Mouse (Mus musculus): Measurements from ENCODE around the gene Tmem33.

Gene Tmem33

DNA sequence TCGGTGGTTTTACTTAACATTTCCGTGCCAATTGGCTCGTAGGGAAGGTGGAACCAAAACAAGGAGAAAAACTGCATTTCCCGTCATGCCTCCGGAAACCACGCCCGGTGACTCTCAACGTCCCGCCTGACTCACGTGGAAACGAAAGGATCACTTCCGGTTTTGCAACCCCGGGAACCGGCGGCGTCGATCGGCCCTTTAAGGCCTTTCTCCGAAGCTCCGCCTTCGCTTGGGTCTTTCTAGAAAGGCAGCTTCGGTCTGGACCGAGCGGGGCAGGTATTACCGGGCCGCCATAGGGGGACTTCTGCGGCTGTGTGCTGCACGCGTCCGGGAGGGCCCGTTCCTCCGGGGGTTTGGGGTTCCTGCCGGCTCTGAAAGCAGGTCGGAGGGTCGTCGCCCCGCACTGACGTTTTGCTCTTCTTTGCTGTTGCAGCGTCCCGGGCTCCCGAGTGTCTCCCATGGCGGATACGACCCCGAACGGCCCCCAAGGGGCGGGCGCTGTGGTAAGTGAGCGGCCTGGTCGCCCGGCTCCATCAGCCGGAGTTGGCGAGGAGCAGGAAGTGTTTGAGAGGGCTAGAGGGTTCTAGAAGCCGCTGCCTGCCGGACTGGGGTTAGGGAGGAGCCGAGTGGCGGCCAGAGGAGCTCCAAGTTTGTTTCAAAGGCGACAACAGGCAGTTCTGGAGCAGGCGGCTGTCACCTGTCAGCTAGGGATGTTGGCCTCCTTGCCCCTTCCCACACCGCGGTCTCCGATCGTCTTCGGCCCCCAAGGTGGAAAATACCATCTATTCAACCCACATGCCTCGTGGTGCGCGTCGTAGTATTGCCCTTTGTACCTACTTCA is at the start of gene Tmem33:
TSS of gene Tmem33 (plus strand) at position 35 of the 841 bp plus-strand sequence.
- DNase-seq (ENCODE audit: low spot score) = peak; percentile 94

DNA sequence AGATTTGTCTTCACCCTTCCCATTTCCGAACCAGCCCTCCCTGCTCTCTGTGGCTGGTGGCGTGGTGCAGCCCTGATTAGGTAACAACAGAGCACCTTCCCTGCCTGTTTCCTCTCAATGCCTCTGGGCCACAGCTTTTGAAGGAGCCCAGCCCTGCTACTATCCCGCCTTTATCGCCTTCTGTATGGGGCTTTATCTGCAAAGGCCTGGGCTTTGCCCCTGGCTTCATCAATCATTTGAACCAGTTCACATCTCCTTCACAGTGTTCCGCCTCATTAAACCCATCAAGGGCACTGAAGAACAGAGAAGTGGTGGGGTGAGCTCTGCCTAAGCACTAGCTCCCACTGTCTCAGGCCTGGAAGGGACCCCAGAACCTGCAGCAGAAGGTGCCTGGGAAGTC is 47.2 kb upstream of the Tmem33 start:
- DNase-seq (ENCODE audit: low spot score) = no peak

DNA sequence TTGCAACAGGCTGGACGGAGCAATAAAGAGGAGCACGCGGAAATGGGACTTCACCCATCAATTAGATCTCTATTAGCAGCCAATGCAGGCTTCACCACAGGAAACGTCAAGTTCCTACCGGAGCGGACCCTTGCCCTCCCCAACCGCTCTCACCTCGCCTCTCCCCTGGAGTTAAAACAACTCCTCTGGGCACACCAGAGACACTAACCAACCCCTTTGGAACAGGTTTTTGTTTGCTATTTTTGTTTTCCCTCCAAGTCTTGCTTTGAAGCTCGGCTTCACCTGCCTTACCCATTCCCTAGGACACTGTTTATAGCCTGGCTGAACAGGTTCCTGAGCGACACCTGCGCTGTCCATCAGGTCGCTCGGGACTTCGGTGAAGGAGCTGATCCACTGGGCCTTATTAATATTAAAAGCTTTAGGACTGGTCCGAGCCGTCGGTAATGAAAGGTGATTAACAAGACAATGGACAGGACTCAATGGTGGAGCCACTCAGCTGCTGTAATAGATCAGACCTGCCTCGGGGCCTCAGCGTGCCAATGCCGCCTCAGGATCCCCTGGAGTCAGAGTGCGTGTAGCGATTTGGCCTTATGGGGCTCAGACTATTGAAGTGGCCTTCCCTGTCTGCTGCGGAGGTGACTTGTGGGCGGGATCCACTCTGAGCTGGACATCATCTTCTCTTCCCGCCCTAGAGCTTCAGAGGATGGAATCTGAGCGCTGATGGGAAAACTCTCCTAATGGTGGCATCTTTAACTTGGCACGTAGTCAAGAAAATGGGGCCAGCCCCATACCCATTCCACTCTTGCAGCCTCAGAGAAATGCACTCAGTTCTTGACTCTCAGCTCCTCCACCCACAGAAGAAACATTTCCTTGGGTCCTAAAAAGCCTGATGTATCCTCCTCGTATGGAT is 45.0 kb upstream of the Tmem33 start:
- DNase-seq (ENCODE audit: low spot score) = no peak

DNA sequence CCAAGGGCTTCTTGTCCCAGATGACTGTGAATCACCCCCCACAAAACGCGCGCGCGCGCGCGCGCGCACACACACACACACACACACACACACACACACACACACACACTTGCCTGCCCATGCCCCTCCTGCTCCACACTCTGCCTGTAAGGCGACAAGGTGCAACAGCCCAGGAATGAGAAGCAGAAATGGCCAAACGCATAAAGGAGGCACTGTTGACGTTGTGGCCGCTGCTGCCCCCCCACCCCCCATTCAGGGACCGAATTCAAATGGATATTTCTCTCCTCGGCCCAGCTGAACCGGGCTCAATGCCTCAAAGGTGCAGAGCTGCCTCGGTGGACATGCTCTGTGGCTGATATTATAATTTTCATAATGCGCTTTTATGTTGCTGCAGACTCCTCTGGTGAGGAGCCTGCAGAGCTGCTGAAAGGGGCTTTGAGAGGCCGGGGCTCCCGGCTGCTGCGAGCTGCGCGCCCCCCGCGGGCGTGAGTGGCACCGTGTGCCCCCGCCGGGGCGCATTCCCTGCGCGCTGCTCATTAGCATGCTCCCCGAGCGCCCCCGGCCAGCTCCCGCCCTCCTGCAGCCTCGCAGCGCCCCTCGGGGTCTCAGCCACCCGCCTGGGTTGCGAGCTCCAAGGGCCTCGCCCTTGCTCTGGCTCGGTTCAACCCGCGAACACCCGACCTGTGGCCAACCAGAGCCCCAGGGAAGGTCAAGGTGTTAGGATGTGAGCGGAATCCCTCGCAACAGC is 44.2 kb upstream of the Tmem33 start:
- DNase-seq (ENCODE audit: low spot score) = no peak

DNA sequence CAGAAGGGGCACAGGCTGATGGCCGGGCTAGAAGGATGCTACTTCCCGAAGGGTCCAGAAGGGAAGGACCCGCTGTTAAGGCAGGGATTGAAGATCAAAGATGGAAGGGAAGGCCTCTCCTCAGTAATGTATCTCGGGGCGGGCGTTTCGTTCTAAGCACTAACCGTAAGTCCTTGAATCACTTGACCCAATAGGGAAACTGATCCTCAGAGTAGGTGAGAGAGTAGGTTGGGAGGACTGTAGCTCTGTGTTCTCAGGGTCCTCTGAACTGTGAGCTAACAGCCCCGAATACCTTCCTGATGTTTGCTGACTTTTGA is 43.6 kb upstream of the Tmem33 start:
- no peak for DNase-seq (ENCODE audit: low spot score)

DNA sequence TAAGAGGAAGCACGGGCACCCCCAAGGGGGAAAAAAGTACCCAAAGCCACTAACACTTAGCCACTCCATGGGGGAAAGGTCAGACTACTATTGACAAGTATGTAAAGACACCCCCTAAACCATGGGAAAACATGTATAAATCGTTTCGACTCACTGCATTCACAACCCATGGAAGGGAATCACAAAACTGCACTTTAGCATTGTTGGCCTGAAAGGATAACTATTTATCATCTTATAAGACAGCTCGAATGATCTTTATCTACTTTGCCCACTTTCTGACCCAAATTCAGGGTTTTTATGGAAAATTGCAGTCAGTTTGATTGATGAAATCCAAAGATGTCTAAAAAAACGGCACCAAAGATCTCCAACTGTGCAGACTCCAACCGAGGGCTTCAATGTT is 38.5 kb upstream of the Tmem33 start:
- DNase-seq (ENCODE audit: low spot score) = no peak

DNA sequence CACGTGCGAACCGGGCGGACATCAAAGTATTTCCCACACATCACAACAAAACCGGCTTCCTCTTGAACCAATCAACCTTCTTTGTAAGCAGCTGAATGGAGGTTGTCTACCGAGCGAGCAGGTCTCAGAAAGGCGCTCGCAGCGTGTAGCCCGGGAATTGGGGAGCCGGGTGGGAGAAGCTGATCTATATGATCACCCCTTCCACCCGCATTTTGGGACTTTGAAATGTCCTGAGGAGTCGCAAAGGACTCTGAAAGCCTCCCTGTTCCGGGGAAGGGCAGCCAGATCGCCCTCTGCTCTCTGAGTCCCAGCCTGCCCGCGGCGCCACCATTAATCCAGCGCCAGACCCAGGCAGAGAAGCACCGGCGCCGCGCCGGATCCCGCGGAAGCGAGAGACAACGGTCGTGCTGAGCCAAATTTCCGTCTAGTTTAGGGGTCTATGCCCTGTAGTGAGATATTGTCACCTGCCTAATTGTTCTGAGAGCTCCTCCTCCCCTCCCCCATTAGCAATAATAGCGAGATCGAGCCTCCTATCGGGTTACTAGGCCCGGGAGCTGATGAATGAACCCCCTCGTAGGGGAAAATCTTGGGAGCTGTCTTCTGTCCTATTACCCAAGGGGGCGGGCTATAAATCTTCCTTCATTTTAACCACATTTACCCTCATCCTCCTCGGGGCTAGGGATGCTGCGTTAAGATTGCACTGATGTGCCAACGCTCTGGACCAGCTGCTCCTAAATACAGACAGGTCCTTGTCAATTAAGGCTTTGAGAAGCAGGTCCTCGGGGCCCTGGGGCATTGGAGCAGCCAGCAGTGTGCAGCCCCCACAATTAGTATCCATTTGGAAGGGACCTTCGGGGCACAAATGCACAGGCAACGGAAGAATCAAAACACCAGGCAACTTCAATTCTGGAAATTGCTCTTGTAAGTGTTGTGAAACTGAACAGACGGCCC is 37.6 kb upstream of the Tmem33 start:
- DNase-seq (ENCODE audit: low spot score) = no peak

DNA sequence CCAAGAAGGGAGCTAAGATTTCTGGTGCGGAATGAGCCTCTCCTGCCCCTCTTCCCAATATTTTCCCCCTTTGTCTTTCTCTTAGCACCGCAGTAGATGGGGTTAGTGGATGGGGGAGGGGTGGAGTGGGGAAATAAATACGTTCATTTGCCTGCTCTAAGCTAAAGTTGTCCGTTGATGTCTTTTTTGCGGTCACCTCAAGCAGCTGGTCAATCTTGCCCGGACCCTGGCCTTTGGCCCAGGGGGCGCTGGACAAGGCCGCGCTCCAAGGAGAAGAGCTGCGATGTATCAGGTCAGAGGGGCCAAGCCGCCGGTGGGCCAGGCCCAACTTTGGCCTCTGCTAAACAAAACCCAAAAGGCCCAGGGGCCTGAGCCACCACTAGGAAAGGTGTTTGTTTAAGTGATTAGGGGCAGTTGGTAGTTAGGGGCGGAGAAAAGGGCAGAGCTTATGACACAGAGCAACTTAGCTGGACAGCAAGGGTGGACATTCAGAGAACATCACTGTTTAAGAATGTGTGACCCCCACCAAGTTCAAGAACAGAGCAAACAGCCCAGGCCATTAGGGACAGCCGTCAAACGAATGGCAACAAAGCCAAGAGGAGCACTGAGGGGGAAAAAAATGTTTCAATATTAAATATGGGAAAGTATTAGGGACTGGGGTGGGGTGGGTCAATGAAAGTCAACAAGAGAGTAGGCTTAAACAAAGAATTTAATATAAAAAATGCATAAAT is 36.8 kb upstream of the Tmem33 start:
- DNase-seq (ENCODE audit: low spot score) = no peak

DNA sequence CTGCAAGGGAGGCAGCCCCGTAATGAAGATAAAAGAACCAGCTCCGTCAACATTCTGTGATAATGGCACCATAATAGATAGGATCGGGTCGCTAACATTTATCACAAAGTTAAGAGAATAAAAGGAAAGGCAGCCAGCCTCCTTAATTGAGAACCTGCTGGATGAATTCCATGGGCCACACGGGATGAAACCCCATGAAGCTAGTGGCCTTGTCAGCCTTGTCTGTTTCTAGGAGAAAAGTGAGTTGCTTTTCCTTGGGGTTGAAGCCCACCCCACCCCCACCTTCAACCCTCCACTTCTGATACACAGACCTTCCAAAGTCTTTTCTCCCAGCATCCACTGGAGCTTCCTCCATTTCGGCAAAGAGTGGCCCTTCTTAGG is 36.3 kb upstream of the Tmem33 start:
- no peak for DNase-seq (ENCODE audit: low spot score)

DNA sequence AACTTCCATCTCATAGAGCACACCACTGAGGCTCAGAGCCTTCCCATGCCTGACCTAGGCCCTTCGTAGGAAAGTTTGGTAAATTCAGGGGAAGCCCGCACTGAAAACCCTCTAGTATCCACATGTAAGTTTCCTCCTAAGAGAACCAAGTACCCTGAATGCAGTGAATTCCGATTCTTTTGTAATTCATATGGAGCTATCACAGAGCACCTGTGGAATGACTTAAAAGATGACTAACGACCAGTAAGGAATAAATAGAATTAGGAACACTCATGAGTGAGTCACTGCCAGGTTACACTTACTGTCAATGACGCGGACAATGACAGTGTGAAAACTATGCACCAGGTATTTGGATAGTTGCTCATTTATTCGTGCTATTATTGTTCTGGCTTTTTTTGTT is 34.6 kb upstream of the Tmem33 start:
- no peak for DNase-seq (ENCODE audit: low spot score)

DNA sequence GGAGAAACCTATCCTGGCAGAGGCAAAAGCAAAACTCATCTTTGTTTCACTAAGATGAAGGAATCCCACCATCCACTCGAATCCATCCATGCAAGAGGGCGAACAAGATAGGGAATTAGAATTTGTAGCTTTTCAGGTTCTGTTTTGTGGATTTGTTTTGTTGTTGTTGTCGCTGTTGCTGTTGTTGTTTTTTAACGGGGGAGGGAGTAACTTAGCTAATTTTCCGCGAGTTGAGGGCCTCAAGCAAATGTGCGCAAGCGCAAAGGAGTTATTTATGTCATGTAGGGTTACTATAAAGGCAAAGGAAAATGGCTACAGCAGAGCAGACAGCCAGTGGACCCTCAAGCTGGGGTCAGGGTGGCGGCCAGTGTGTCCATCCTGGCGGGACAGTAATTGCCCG is 33.1 kb upstream of the Tmem33 start:
- DNase-seq (ENCODE audit: low spot score) = no peak

DNA sequence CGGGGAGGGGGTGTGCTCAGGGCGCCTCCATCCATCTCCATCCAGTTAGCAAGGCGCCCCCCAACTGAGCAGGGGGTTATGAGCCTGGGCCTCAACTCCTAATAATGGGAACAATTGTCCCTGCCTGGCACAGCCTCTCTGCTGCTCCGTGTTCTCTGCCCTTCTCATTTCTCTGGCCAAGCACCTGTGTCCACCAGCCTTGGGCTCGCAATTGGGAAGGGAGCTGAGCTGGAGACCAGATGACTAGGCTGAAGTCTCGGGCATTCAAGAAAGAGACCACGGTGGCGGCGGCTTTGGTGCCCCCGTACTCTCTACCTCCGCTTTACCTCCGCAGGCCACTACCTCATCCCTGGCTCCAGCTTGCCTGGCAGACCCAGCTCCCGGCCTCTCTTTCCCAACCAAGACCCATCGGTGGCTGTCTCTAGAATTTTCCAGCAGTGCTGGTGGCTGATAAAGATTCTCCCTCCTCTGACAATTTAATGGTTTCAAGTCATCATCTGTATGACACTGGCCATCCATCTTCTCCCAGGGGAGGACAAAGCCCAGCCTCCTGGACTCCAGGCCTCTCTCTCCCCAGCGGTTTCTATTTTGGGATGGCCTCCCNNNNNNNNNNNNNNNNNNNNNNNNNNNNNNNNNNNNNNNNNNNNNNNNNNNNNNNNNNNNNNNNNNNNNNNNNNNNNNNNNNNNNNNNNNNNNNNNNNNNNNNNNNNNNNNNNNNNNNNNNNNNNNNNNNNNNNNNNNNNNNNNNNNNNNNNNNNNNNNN is 32.5 kb upstream of the Tmem33 start:
- no peak for DNase-seq (ENCODE audit: low spot score)

DNA sequence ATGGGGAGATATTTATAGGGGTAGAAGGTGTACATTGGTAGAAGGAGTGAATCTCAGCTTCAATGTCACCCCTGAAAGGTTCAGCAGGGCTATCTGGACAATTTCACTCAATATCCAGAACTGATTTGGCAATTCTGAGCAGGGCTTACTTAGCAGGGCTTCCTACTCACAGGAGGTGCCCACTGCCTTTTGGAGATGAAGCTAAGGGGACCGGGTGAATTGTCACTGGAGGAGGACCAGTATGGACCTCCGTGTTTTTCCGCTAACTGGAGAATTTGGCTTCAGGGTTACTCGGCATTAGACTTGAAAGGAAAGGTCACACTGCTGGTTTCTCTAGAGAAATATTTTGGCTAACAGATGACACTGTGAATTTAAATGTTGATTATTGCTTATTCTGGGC is 25.7 kb upstream of the Tmem33 start:
- no peak for DNase-seq (ENCODE audit: low spot score)

DNA sequence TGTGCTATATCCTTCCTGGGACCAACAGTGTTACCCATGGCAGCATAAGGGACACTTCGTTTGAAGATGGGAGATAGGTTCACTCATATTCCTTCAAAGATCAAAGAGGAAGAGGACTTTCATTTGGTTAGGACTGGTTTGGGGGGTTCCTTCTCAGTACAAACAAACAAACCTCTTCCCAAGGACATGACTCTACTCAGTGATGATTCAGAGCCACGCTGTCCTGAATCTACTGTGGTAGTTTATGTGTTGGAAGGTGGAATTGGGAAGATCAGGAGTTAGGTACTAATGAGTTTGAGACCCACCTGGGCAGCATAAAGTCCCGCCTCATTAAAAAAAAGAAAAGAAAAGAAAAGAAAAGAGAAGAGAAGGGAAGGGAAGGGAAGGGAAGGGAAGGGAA is 24.9 kb upstream of the Tmem33 start:
- no peak for DNase-seq (ENCODE audit: low spot score)

DNA sequence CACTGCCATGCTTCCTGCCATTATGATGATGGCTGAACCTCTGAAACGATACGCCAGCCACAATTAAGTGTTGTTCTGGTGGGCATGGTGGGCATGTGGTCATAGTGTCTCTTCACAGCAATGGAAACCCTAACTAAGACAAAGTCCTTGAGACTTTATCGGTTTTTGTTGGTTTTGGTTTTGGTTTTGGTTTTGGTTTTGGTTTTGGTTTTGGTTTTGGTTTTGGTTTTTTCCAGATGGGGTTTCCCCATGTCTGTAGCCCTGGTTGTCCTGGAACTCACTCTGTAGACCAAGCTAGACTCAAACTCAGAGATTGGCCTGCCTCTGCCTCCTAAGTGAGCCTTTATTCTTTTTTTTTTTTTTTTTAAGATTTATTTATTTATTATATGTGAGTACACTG is 23.8 kb upstream of the Tmem33 start:
- DNase-seq (ENCODE audit: low spot score) = no peak

DNA sequence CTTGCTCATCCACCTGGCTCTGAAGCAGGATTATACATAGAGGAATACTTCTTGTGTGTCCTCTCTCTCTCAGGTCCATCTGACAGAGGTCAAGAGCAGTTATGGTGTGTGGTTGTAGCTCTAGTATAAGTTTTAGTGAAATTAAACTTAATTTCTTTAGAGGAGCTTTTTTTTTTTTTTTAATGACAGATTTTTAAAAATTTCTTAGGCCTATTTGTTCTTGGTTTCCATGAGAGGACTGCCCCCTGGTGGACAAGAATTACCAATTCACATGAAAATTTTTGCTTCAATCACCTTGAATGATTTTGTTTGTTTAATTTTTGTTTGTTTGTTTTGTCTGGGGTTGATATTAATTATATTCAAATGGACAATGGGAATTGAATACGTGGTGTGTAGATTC is 22.1 kb upstream of the Tmem33 start:
- DNase-seq (ENCODE audit: low spot score) = no peak

DNA sequence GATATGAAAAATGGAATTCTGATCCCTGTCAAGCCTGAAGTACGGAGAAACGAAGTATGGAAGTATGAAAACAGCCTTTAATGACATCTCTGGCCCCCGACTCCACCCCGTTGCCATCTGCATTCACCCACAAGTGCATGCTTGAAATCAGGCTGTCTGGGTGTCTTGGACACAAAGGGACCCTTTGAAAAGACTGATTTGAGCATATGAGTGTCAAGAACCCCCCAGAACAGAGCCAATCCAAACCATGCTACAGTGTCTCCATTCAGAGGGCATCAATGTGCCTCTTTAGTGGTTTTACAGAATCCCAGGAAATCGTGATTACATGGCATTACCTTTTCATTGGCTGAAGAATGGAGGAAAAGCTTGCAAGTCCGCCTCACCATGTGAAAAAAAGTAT is 18.7 kb upstream of the Tmem33 start:
- DNase-seq (ENCODE audit: low spot score) = no peak

DNA sequence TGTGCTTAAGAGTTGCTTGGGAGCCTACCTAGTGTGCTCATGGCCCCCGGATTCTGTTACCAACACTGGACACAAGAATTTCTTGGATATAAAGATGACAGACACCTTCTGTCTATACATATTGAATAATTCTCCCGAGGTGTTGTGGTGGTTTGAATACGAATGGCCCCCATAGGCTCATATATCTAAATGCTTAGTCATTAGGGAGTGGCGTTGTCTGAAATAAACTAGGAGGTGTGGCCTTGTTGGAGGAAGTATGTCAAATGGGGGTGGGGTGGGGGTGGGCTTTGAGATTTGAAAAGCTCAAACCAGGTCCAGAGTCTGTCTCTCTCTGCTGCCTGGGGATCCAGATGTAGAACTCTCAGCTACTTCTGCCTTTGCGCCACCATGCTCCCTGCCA is 17.1 kb upstream of the Tmem33 start:
- no peak for DNase-seq (ENCODE audit: low spot score)

DNA sequence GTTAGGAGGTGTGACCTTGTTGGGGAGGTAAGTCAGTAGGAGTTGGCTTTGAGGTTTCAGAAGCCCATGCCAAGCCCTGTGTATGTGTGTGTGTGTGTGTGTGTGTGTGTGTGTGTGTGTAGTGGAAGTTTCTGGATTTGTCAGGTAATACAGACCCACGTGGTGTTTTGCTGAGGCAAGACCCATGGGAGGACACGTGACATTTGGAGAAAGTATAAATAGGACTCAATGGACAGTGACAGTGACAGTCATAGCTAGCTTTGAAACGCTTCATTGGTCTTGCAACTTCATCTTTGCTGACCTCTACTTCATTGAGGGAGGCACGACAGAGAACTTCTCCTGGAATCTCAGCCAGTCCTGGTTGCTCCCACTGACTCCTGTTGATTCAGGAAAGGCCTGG is 8.1 kb upstream of the Tmem33 start:
- no peak for DNase-seq (ENCODE audit: low spot score)

DNA sequence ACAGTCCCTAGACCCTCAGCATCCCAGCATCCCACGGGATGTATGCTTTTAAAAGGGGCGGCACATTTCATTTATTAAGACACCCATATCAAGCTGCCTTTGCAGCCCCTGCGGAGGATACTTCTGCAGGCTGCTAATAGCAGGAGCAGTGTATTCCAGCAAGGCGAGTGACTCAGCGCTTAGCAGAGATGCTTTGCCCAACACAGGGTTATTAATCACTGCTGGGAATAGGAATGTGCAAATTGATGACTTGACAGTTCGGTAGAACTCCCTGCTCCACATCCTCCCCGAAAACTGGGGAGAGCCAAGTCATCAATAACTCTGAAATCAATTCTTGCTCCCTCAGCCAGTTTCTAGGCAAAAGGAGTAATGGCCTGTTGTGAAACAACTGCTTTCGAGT is 4.7 kb upstream of the Tmem33 start:
- DNase-seq (ENCODE audit: low spot score) = no peak

Data from c-Kit-positive CD71-positive TER-119-positive erythroid progenitor cells, embryonic 14.5 days (primary cell).